Mouse (Mus musculus): ENCODE results near the gene CK137956.

Gene CK137956

GRCm38 (mm10) chr4:127913551-127913950 lies 57.2 kb downstream of the CK137956 start:
- DNase-seq (ENCODE audit: extremely low read depth, low read depth, low spot score), result no peak

GRCm38 (mm10) chr4:127907151-127907550 lies 63.6 kb downstream of the CK137956 start:
- DNase-seq (ENCODE audit: extremely low read depth, low read depth, low spot score), result no peak

- DNase-seq (ENCODE audit: extremely low read depth, low read depth, low spot score), result no peak
Measured at GRCm38 (mm10) chr4:127903954-127904353, 66.8 kb downstream of the CK137956 start.

GRCm38 (mm10) chr4:127900893-127901456 lies 69.8 kb downstream of the CK137956 start:
- no peak for DNase-seq (ENCODE audit: extremely low read depth, low read depth, low spot score)

GRCm38 (mm10) chr4:127889071-127889470 lies 81.7 kb downstream of the CK137956 start:
- no peak for DNase-seq (ENCODE audit: extremely low read depth, low read depth, low spot score)

- no peak for DNase-seq (ENCODE audit: extremely low read depth, low read depth, low spot score)
Measured at GRCm38 (mm10) chr4:127878966-127879365, 91.8 kb downstream of the CK137956 start.

Measured in fat pad, adult 2 months (tissue).